Mouse (Mus musculus) CH12.LX (cell line): ENCODE measurements around the gene Abcb9. TPM values are rescaled to one million over a fixed set of nuclear protein-coding genes. Genes with fewer than 3 reads are reported as not detected.

Experiments
- DNase-seq: peaks from one replicate; pipeline ENCODE4 v3.0.0-alpha.2; 2013; ENCODE audit errors: extremely low read depth
- H3K27ac ChIP-seq: 2 replicates; pipeline ENCODE4 v1.5.1; 2012; ENCODE audit warnings: low read depth, mild to moderate bottlenecking, control low read depth, moderate library complexity; ENCODE audit not compliant: insufficient read depth
- H3K27me3 ChIP-seq: replicated peaks from 2 replicates; pipeline ENCODE3; 2012; ENCODE audit warnings: inconsistent platforms
- H3K36me3 ChIP-seq, 2 experiments: replicated peaks in 1 of 2; 2 replicates each; pipeline versions ENCODE3 to v1.6.1; 2012; ENCODE audit warnings: inconsistent platforms in 1 of 2, low read length in 1 of 2, mild to moderate bottlenecking in 1 of 2, mixed read lengths in 1 of 2, moderate library complexity in 1 of 2; ENCODE audit not compliant: control insufficient read depth in 1 of 2, insufficient read depth in 1 of 2
- H3K4me1 ChIP-seq, 2 experiments: 2 replicates each; pipeline ENCODE4 v1.6.1; 2012; ENCODE audit warnings: inconsistent platforms in 1 of 2, moderate library complexity in 1 of 2; ENCODE audit not compliant: insufficient read depth in 2 of 2, control insufficient read depth in 1 of 2
- H3K4me2 ChIP-seq: 2 replicates; pipeline ENCODE4 v1.6.1; 2012; ENCODE audit warnings: low read depth, mild to moderate bottlenecking, control low read depth; ENCODE audit not compliant: poor library complexity, insufficient read depth, severe bottlenecking
- H3K4me3 ChIP-seq, 3 experiments: fragments of 150-350 bp in 1 of 3; sonication (generic) in 1 of 3; replicated peaks in 1 of 3; 2 replicates each; pipeline versions ENCODE3 to v1.5.1; 2011 to 2012; ENCODE audit warnings: low read depth in 2 of 3, low read length in 2 of 3, mild to moderate bottlenecking in 2 of 3, moderate library complexity in 2 of 3, control low read depth in 1 of 3, improper control_type of control experiment in 1 of 3, inconsistent platforms in 1 of 3, mixed read lengths in 1 of 3; ENCODE audit not compliant: poor library complexity in 1 of 3
- H3K79me2 ChIP-seq: replicated peaks from 2 replicates; pipeline ENCODE4 v1.6.1; 2012; ENCODE audit warnings: mild to moderate bottlenecking, moderate library complexity; ENCODE audit not compliant: control insufficient read depth, poor library complexity, insufficient read depth, severe bottlenecking; ENCODE audit errors: extremely low read depth
- H3K9ac ChIP-seq: 2 replicates; pipeline ENCODE4 v1.6.1; 2012; ENCODE audit warnings: low read depth, mild to moderate bottlenecking, control low read depth, moderate library complexity; ENCODE audit not compliant: insufficient read depth
- H3K9me3 ChIP-seq: replicated peaks from 2 replicates; pipeline ENCODE3; 2012; ENCODE audit warnings: low read length, inconsistent platforms, mixed read lengths
- BHLHE40 ChIP-seq: IDR thresholded peaks from 2 replicates; pipeline ENCODE4 v1.6.1; 2011; ENCODE audit warnings: mild to moderate bottlenecking, low read depth, low read length, improper control_type of control experiment
- CHD1 ChIP-seq: IDR thresholded peaks from 2 replicates; pipeline ENCODE4 v1.6.1; 2012; ENCODE audit warnings: low read depth, low read length, improper control_type of control experiment, inconsistent platforms
- CHD2 ChIP-seq: IDR thresholded peaks from 2 replicates; pipeline ENCODE4 v1.6.1; 2011; ENCODE audit warnings: low read length, improper control_type of control experiment
- E2F4 ChIP-seq: IDR thresholded peaks from 2 replicates; pipeline ENCODE4 v1.6.1; 2011; ENCODE audit warnings: low read depth, low read length, improper control_type of control experiment; ENCODE audit not compliant: insufficient replicate concordance
- ELF1 ChIP-seq: IDR thresholded peaks from 2 replicates; pipeline ENCODE4 v1.6.1; 2014; ENCODE audit warnings: low read depth, mild to moderate bottlenecking, inconsistent platforms, low read length, improper control_type of control experiment
- EP300 ChIP-seq: IDR thresholded peaks from 2 replicates; pipeline ENCODE4 v1.6.1; 2011; ENCODE audit warnings: low read length, improper control_type of control experiment
- ETS1 ChIP-seq: conservative IDR thresholded peaks from 2 replicates; pipeline ENCODE4 v1.6.1; 2012; ENCODE audit warnings: low read depth, mild to moderate bottlenecking, inconsistent platforms, low read length, improper control_type of control experiment, moderate library complexity
- JUN ChIP-seq: IDR thresholded peaks from 2 replicates; pipeline ENCODE4 v1.6.1; 2011; ENCODE audit warnings: low read depth, mild to moderate bottlenecking, low read length, improper control_type of control experiment, moderate library complexity; ENCODE audit not compliant: insufficient read depth
- MAFK ChIP-seq: IDR thresholded peaks from 2 replicates; pipeline ENCODE4 v1.6.1; 2011; ENCODE audit warnings: low read length, improper control_type of control experiment; ENCODE audit not compliant: insufficient replicate concordance
- MAZ ChIP-seq: IDR thresholded peaks from 2 replicates; pipeline ENCODE4 v1.6.1; 2012; ENCODE audit warnings: low read depth, mild to moderate bottlenecking, inconsistent platforms, low read length, improper control_type of control experiment, moderate library complexity
- MYC ChIP-seq: IDR thresholded peaks from 2 replicates; pipeline ENCODE4 v1.6.1; 2011; ENCODE audit warnings: low read depth, mild to moderate bottlenecking, improper control_type of control experiment, low read length
- PAX5 ChIP-seq: IDR thresholded peaks from 2 replicates; pipeline ENCODE4 v1.6.1; 2012; ENCODE audit warnings: low read length, inconsistent platforms, mixed read lengths
- POLR2AphosphoS2 ChIP-seq: IDR thresholded peaks from 2 replicates; pipeline ENCODE4 v1.6.1; 2011; ENCODE audit warnings: low read depth, low read length, improper control_type of control experiment
- SIN3A ChIP-seq: IDR thresholded peaks from 2 replicates; pipeline ENCODE4 v1.6.1; 2012; ENCODE audit warnings: low read length, improper control_type of control experiment, inconsistent platforms
- SMC3 ChIP-seq: IDR thresholded peaks from 2 replicates; pipeline ENCODE4 v1.6.1; 2011; ENCODE audit warnings: low read depth, low read length, improper control_type of control experiment
- UBTF ChIP-seq: IDR thresholded peaks from 2 replicates; pipeline ENCODE4 v1.6.1; 2012; ENCODE audit warnings: low read depth, mild to moderate bottlenecking, inconsistent platforms, low read length, improper control_type of control experiment, moderate library complexity
- USF2 ChIP-seq: conservative IDR thresholded peaks from 2 replicates; pipeline ENCODE4 v1.6.1; 2011; ENCODE audit warnings: low read depth, low read length, improper control_type of control experiment
- ZC3H11A ChIP-seq: IDR thresholded peaks from 2 replicates; pipeline ENCODE4 v1.6.1; 2012; ENCODE audit warnings: low read depth, mild to moderate bottlenecking, inconsistent platforms, low read length, improper control_type of control experiment
- dilution Hi-C: fragments of 300-500 bp; cut with MboI; formaldehyde crosslinking; loops from 2 replicates; pipeline ENCODE4 v1.14.3; 2020; ENCODE audit warnings: low sequenced_read_pairs; ENCODE audit not compliant: extremely low pct_unique_long_range_greater_than_20kb, extremely low pct_ligation_motif_present
- in situ Hi-C: fragments of 300-500 bp; cut with MboI; formaldehyde crosslinking; loops from 3 replicates; pipeline ENCODE4 v1.14.3; 2019; ENCODE audit warnings: low sequenced_read_pairs, low pct_ligation_motif_present, low pct_unique_long_range_greater_than_20kb, mixed read lengths
- polyA plus RNA-seq: library from polyadenylated mRNA; unstranded; fragments of >175 nt; gene quantifications from 2 replicates; pipeline ENCODE4 v1.2.1, GENCODE M21; 2012; ENCODE audit warnings: low read depth; ENCODE audit not compliant: insufficient read length
- total RNA-seq, 2 experiments: library from RNA; depleted of rRNA; stranded (reverse); fragments of 300-350 nt in 1 of 2; fragments of >200 nt in 1 of 2; gene quantifications; 2 replicates each; pipeline ENCODE4 v1.2.3; 2012 to 2014

Gene Abcb9
- total and polyA plus RNA-seq, 3 experiments = 0.44 to 1.4 (median 0.98) TPM

- Histone ChIP-seq H3K4me1 (peaks cover 0 to 8% of the 10 kb centered on the region in 2 experiments; a peak in 2 of 4 replicates), H3K9me3 (no peaks in the 10 kb centered on the region), H3K79me2 (no peaks in the 10 kb centered on the region), H3K4me2 (no peak overlapping the region), H3K4me3 (no peak overlapping the region), H3K27ac (no peak overlapping the region), H3K9ac (no peak overlapping the region), H3K27me3 (peaks cover 2% of the 10 kb centered on the region), H3K36me3 (peaks cover 8 to 40% of the 10 kb centered on the region in 2 experiments)
- no peak for TF ChIP-seq MYC
- no peak for TF ChIP-seq CHD1
- no peak for TF ChIP-seq UBTF
- no peak for TF ChIP-seq MAFK
- no peak for TF ChIP-seq E2F4
- no peak for TF ChIP-seq PAX5
- TF ChIP-seq JUN = no peak
- no peak for TF ChIP-seq USF2
- TF ChIP-seq CHD2 = no peak
- no peak for TF ChIP-seq MAZ
- no peak for TF ChIP-seq ZC3H11A
- TF ChIP-seq EP300 = no peak
- in situ Hi-C loops (no loop called here), dilution Hi-C loops (no loop called here)
- DNase-seq = no peak
Measured at GRCm38 (mm10) chr5:124093120-124093794, 2.3 kb downstream of the Abcb9 start.

DNA sequence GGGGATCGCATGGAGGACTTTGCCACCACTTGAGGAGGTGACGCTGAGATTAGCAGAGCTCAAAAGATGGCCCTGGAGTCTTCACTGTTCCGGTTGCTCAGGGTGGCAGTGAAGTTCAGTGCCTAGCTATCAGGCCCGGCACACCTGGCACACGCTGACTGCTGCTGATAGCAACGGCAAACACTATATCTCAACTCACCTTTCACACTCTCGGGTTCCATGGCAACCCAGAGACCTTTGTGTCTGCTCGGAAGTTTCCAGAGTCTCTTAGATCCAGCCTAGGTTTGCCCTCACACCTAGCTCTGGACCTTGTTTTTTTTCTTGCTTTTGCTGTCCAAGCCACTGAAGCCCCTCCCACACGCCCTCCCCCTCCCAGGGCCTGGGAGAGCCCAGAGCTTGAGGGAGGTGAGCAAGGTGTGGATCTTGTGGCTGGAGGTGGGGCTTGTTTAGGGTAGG lies 3.6 kb downstream of the Abcb9 start:
- Histone ChIP-seq H3K4me1 (peaks cover 0 to 8% of the 10 kb centered on the region in 2 experiments; a peak in 2 of 4 replicates), H3K9ac (no peak overlapping the region), H3K36me3 (peaks cover 8 to 34% of the 10 kb centered on the region in 2 experiments), H3K27ac (no peak overlapping the region), H3K4me2 (no peak overlapping the region), H3K9me3 (no peaks in the 10 kb centered on the region), H3K79me2 (no peaks in the 10 kb centered on the region), H3K27me3 (peaks cover 2% of the 10 kb centered on the region), H3K4me3 (no peak overlapping the region)
- in situ Hi-C loops = no loop called here
- dilution Hi-C loops = no loop called here
- TF ChIP-seq MAFK = no peak
- no peak for TF ChIP-seq SMC3
- no peak for TF ChIP-seq CHD1
- TF ChIP-seq SIN3A = no peak
- TF ChIP-seq ELF1 = no peak
- TF ChIP-seq ETS1 = no peak
- no peak for TF ChIP-seq CHD2
- no peak for TF ChIP-seq BHLHE40
- TF ChIP-seq E2F4 = no peak
- no peak for TF ChIP-seq USF2
- no peak for TF ChIP-seq POLR2AphosphoS2
- TF ChIP-seq JUN = no peak
- no peak for DNase-seq
